Mouse (Mus musculus) adrenal gland, postnatal 14 days (tissue): ENCODE measurements at regions not wholly inside any gene's neighbourhood (a gene's known extent, or its start where the extent isn't known, plus 50 kb on each side); places are given as distances from the start of the nearest gene placed in this dataset.

Experiments used
- DNase-seq: peaks from one replicate; pipeline ENCODE4 v3.0.0; 2021; ENCODE audit warnings: mixed read lengths

DNA sequence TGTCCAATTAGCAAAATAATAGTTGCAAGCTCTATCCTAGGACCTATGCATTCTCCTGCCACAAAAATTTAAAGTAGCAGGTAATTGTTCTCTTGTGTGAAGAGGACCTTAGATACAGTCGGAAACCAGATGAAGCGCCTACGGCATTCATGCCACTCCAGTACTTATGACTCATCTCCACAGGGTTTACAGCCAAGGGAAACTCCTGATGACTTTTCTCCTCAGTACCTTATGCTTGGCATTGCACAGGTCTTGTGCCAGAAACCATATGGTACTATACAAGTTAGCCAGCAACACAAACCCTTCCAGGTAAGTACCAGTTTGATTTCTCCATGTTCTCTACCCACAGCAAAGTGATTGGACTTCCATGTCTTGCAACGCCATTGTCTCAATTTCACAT is 606.3 kb upstream of the Dmac1 start:
- DNase-seq, result no peak

GRCm38 (mm10) chr4:75869771-75870170 is 591.7 kb upstream of the Dmac1 start:
- no peak for DNase-seq

DNA sequence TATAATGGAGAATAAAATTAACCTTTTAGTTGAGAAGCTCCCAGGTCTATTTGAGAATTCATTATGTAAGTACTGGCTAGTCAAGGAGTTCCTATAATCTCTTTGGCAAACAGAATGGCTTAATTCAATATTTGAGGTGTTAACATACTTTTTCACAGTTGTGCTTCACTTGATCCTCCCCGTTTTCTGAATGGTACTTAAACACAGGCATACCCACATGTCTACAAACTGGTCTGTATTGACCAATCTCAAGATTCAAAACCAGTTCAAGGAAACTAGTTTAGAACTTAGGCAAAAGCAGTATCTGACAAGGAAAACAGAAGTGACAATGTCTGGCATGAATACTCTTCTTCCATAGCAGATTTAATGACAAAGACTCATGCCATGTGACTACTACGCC is 583.0 kb upstream of the Dmac1 start:
- no peak for DNase-seq

- DNase-seq, result no peak
These were observed 579.8 kb upstream of the Dmac1 start for GRCm38 (mm10) chr4:75857769-75858408.

- DNase-seq, result no peak
These were observed 577.7 kb upstream of the Dmac1 start for GRCm38 (mm10) chr4:75855688-75856296.

DNA sequence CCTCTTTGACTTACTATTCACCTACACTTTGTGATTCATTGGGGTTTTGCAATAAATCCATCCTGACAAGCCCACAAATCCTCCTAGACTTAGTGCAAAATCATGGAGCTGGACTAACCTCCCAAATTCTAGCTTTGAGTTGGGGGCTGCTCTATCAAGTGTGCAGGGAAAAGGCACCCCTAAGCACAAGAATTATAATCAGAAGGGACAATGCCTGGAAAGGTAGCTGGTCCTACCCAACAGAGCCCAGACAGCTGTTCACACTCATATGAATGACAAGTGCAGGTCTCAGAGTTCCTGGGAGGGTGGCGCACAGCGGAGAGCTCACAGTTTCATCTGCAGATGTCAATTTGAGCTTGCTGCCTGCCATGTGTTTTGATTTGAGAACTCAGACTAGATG is 572.2 kb upstream of the Dmac1 start:
- DNase-seq, result no peak

- DNase-seq, result no peak
These were observed 569.7 kb upstream of the Dmac1 start for GRCm38 (mm10) chr4:75847675-75848385.

DNA sequence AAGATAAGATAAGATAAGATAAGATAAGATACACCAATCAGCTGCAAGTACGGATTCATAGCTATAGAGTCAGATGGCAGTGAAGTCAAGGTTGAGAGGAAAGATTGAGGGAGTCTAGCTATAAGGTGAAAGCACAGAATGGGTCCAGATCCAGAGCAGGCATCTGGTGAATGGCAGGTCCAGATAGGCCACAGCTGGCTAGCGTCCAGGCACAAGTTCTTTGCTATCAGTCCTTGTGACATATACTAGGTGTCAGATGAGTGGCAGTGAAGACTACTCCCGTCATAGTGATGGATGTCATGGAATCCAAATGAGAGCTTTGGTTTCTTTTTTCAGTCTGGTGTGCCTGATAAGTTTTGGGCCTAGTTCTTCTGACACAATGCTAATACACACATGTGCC is 566.9 kb upstream of the Dmac1 start:
- DNase-seq, result no peak

- no peak for DNase-seq
These were observed 560.5 kb upstream of the Dmac1 start for GRCm38 (mm10) chr4:75838619-75839018.

DNA sequence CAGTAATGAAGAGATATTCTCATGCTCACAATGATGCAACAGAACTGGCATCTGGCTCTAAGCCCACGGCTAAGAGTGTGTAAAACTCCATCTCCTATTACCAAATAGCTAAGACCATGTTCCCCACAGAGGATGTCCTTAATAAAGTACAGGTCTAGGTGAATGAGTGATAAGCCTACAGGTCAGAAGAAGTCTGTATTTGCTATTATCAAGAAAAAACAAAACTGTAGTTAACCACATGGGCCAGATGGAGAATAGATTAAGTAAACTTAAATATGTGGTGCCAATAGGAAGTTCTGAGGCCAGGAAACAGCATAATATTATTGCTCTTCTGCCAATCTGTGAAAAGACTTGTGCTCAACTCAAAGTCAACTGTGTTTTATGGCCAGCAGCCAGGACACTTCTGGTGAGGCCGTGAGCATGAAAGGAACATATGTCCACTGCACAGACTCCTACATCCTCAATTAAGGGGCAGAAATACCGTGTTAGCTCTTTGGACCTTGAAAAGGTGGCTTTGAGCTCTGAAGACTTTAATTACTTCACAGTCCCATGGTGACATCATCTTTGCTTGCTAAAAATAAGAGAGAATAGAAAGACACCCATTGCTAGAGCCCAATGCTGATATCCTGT is 549.1 kb upstream of the Dmac1 start:
- DNase-seq, result peak; percentile 8

GRCm38 (mm10) chr4:75819193-75819603 is 541.1 kb upstream of the Dmac1 start:
- DNase-seq, result no peak

GRCm38 (mm10) chr4:75816026-75816425 is 537.9 kb upstream of the Dmac1 start:
- DNase-seq, result no peak

DNA sequence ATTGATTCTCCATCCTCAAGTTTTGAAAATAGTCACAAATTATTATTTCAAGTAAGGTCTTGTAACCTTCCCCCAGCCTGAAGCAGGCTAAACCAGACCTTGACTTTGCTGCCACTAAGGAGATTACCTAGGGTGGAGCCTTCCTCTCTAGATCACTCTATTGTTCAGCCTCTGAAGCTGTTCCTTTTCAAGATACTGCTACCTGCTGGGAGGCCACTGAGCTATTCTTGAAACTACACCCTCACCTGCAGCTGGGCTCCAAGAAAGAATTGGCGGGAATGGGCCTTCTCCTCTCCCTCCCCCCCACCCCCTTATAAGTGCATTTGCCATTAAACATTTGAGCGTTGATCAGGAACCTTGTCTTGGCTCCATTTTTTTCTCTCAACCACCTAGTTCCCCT is 534.2 kb upstream of the Dmac1 start:
- no peak for DNase-seq

- no peak for DNase-seq
These were observed 523.8 kb upstream of the Dmac1 start for GRCm38 (mm10) chr4:75801870-75802269.

- DNase-seq, result no peak
These were observed 523.1 kb upstream of the Dmac1 start for GRCm38 (mm10) chr4:75801156-75801555.

DNA sequence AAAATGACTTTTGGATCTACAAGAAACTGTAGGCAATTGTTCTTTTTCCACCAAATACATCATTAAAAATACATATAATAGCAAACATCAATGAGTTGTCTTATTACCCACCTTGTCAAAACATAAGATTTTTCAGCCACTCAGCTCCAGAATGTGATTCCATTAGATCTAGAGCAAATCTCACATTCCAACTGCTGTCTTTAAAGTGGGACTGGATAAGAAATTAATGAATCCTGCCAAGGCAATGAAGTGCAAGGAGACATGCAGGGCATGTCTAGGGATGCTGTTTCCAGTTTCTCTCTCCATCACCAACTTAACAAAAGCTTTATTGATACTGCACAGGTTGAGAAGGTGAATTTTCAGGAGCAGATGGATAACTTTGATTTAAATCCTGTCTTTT is 513.7 kb upstream of the Dmac1 start:
- DNase-seq, result no peak

DNA sequence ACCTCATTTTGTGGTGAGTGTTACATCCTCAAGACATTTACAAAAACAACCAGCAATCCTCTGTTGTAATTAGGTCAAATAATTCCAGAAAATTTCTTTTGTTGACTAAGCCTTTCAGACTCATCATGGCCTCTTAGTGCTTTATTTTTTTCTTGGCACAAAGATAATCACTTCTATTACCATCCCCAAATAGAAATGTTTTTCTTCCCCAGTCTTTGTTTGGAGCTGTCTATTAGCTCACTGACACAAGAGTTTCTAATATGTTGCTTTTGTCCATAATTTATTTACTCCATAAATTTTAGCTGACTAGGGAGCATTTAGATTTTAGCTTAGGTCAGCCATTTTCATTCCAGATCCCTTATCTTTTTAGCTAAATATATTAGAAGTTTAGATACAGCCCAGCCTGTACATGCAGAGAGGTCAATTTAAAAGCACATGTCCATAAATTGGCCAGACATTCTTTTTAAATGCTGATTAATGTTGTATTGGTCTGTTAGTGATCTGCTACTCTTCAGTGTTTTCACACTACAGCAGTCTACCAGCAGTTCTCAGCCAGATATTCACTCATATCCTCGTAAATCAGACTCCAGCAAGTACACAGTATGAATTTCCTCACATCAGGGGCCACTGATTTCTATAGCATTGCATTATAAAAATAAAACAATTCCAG is 513.0 kb upstream of the Dmac1 start:
- no peak for DNase-seq

- no peak for DNase-seq
These were observed 509.3 kb upstream of the Dmac1 start for GRCm38 (mm10) chr4:75787405-75787804.

- DNase-seq, result no peak
These were observed 508.3 kb upstream of the Dmac1 start for GRCm38 (mm10) chr4:75786391-75786790.

- DNase-seq, result no peak
These were observed 501.4 kb upstream of the Dmac1 start for GRCm38 (mm10) chr4:75779492-75779891.

GRCm38 (mm10) chr4:75764141-75764540 is 486.0 kb upstream of the Dmac1 start:
- DNase-seq, result no peak

- DNase-seq, result no peak
These were observed 466.5 kb upstream of the Dmac1 start for GRCm38 (mm10) chr4:75744605-75745004.

DNA sequence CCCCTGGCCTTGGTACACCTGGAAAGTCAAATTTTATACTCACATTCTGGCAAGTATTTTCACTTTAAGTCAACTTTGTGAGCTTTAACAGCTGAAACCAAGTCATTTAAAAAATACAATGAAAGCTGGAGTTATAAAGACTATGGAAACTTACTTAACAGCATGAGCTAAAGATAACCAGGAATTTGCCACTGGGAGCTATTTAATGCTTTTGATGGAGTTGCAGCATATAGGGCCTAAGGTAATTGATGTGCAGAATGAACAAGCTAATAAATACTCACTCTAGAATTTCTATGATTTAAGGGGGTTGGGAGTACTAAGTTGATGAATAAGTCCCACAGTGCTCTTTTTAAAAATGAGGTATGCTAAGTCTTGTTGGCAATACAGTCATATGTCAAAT is 463.5 kb upstream of the Dmac1 start:
- no peak for DNase-seq
